Mouse (Mus musculus): ENCODE results near the gene Pdk1. TPM values are rescaled to one million over a fixed set of nuclear protein-coding genes. Genes with fewer than 3 reads are reported as not detected.
"Not testable (repeated sequence)": the region's sequence is repeated elsewhere in the genome, so short reads cannot be mapped to it uniquely, and the experiment has no call there.

Pdk1 gene
- polyA plus RNA-seq, 1 experiment from 2014 or later = 54.7 TPM

- H3K27ac ChIP-seq (replicated peaks; ENCODE audit: low read depth, low read length) = no peak overlapping the region
- no peaks in the 10 kb centered on the region for H3K4me1 ChIP-seq (ENCODE audit: control insufficient read depth, insufficient read depth, low read length)
- ATAC-seq (ENCODE audit: low read depth) = no peak
- no peaks in the 10 kb centered on the region for H3K9me3 ChIP-seq (ENCODE audit: control insufficient read depth, low read length)
- peaks cover 7% of the 10 kb centered on the region; the same call in 1 of the 2 replicates for H3K36me3 ChIP-seq (ENCODE audit: control insufficient read depth, insufficient read depth, low read length)
- no peaks in the 10 kb centered on the region for H3K27me3 ChIP-seq (replicated peaks; ENCODE audit: control insufficient read depth, insufficient read depth, low read length)
- no peak overlapping the region for H3K4me3 ChIP-seq (ENCODE audit: low read depth, low read length)
- no peak overlapping the region for H3K9ac ChIP-seq (ENCODE audit: low read depth, low read length)
- H3K4me2 ChIP-seq (ENCODE audit: low read depth, low read length) = no peak overlapping the region
- DNase-seq (ENCODE audit: low spot score) = peak; percentile 79
- 35% methylated on average over 6 of the region's 6 CpGs for WGBS
Measured at GRCm38 (mm10) chr2:71837791-71838190, 35.2 kb upstream of the Pdk1 start.

DNA sequence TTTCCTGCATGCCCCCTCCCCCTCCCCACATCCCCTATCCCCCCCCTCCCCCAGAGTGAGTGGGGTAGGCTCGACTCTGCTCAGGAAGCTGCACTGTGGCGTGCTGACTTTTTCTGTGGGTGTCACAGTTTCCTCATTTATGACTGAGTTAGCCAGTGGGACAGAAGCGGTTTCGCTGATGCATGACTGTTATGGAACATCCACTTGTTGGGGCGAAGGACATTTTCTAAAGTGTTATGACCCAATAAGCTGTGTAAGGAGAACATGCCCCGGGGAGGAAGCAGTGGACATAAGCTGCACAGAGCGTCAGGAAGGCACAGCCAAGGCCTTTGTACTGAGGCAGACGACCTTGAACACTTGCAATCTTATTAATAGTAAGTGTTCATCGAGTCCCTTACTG, 29.7 kb upstream of the Pdk1 start:
- Histone ChIP-seq H3K36me3 (ENCODE audit: control insufficient read depth, insufficient read depth, low read length) (peaks cover 20% of the 10 kb centered on the region), H3K4me2 (ENCODE audit: low read depth, low read length) (no peak overlapping the region), H3K4me1 (ENCODE audit: control insufficient read depth, insufficient read depth, low read length) (no peaks in the 10 kb centered on the region), H3K27me3 (replicated peaks; ENCODE audit: control insufficient read depth, insufficient read depth, low read length) (no peaks in the 10 kb centered on the region), H3K9me3 (ENCODE audit: control insufficient read depth, low read length) (no peaks in the 10 kb centered on the region), H3K27ac (replicated peaks; ENCODE audit: low read depth, low read length) (no peak overlapping the region), H3K4me3 (ENCODE audit: low read depth, low read length) (no peak overlapping the region), H3K9ac (ENCODE audit: low read depth, low read length) (no peak overlapping the region)
- DNase-seq (ENCODE audit: low spot score) (no peak), ATAC-seq (ENCODE audit: low read depth) (no peak)
- WGBS = 80% methylated on average over 9 of the region's 9 CpGs

- ATAC-seq (ENCODE audit: low read depth) (no peak), DNase-seq (ENCODE audit: low spot score) (no peak)
- no peaks in the 10 kb centered on the region for H3K9me3 ChIP-seq (ENCODE audit: control insufficient read depth, low read length)
- H3K4me2 ChIP-seq (ENCODE audit: low read depth, low read length) = no peak overlapping the region
- H3K27me3 ChIP-seq (replicated peaks; ENCODE audit: control insufficient read depth, insufficient read depth, low read length) = no peaks in the 10 kb centered on the region
- no peak overlapping the region for H3K27ac ChIP-seq (replicated peaks; ENCODE audit: low read depth, low read length)
- no peaks in the 10 kb centered on the region for H3K4me1 ChIP-seq (ENCODE audit: control insufficient read depth, insufficient read depth, low read length)
- 87% methylated on average over 6 of the region's 6 CpGs for WGBS
- H3K36me3 ChIP-seq (ENCODE audit: control insufficient read depth, insufficient read depth, low read length) = peaks cover 22% of the 10 kb centered on the region
- H3K9ac ChIP-seq (ENCODE audit: low read depth, low read length) = no peak overlapping the region
- H3K4me3 ChIP-seq (ENCODE audit: low read depth, low read length) = no peak overlapping the region
Measured at GRCm38 (mm10) chr2:71844906-71845305, 28.1 kb upstream of the Pdk1 start.

DNA sequence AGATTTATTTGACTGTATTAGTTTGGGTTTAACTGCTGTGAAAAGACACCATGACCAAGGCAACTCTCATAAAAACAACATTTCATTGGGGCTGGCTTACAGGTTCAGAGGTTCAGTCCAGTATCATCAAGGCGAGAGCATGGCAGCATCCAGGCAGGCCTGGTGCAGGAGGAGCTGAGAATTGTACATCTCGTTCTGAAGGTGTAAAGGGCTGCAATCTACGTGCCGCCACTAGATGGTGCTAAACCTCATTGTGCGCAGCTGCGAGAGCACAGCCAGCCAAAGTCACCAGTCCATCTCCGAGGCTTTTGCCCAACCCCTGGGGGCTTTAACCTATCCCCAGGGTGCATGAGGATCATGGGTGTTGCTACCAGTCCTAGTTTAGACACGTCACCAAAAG, 20.9 kb upstream of the Pdk1 start:
- peak; percentile 30 for DNase-seq (ENCODE audit: low spot score)
- peak; percentile 74; the same call in 1 of the 2 replicates for ATAC-seq (ENCODE audit: low read depth)
- not testable (repeated sequence) for H3K36me3 ChIP-seq (ENCODE audit: control insufficient read depth, insufficient read depth, low read length); H3K9ac ChIP-seq (ENCODE audit: low read depth, low read length); H3K27me3 ChIP-seq (replicated peaks; ENCODE audit: control insufficient read depth, insufficient read depth, low read length); H3K4me3 ChIP-seq (ENCODE audit: low read depth, low read length); H3K4me2 ChIP-seq (ENCODE audit: low read depth, low read length); H3K9me3 ChIP-seq (ENCODE audit: control insufficient read depth, low read length); H3K27ac ChIP-seq (replicated peaks; ENCODE audit: low read depth, low read length); H3K4me1 ChIP-seq (ENCODE audit: control insufficient read depth, insufficient read depth, low read length)
- 4% methylated on average over 6 of the region's 8 CpGs for WGBS

- H3K36me3 ChIP-seq (ENCODE audit: control insufficient read depth, insufficient read depth, low read length) = no peaks in the 10 kb centered on the region
- DNase-seq (ENCODE audit: low spot score) = no peak
- H3K27me3 ChIP-seq (replicated peaks; ENCODE audit: control insufficient read depth, insufficient read depth, low read length) = no peaks in the 10 kb centered on the region
- no peak overlapping the region for H3K4me2 ChIP-seq (ENCODE audit: low read depth, low read length)
- H3K9me3 ChIP-seq (ENCODE audit: control insufficient read depth, low read length) = no peaks in the 10 kb centered on the region
- no peak overlapping the region for H3K4me3 ChIP-seq (ENCODE audit: low read depth, low read length)
- no peak overlapping the region for H3K27ac ChIP-seq (replicated peaks; ENCODE audit: low read depth, low read length)
- no peaks in the 10 kb centered on the region for H3K4me1 ChIP-seq (ENCODE audit: control insufficient read depth, insufficient read depth, low read length)
- WGBS = 75% methylated on average over 5 of the region's 5 CpGs
- no peak overlapping the region for H3K9ac ChIP-seq (ENCODE audit: low read depth, low read length)
- ATAC-seq (ENCODE audit: low read depth) = no peak
Measured at GRCm38 (mm10) chr2:71855076-71855475, 17.9 kb upstream of the Pdk1 start.

- ATAC-seq (ENCODE audit: low read depth) (no peak), DNase-seq (ENCODE audit: low spot score) (no peak)
- no peaks in the 10 kb centered on the region for H3K9me3 ChIP-seq (ENCODE audit: control insufficient read depth, low read length)
- H3K4me2 ChIP-seq (ENCODE audit: low read depth, low read length) = no peak overlapping the region
- no peak overlapping the region for H3K27ac ChIP-seq (replicated peaks; ENCODE audit: low read depth, low read length)
- H3K4me1 ChIP-seq (ENCODE audit: control insufficient read depth, insufficient read depth, low read length) = no peaks in the 10 kb centered on the region
- H3K4me3 ChIP-seq (ENCODE audit: low read depth, low read length) = no peak overlapping the region
- no peak overlapping the region for H3K9ac ChIP-seq (ENCODE audit: low read depth, low read length)
- no peaks in the 10 kb centered on the region for H3K36me3 ChIP-seq (ENCODE audit: control insufficient read depth, insufficient read depth, low read length)
- no peaks in the 10 kb centered on the region for H3K27me3 ChIP-seq (replicated peaks; ENCODE audit: control insufficient read depth, insufficient read depth, low read length)
- 82% methylated on average over 5 of the region's 5 CpGs for whole genome bisulfite sequencing
Measured at GRCm38 (mm10) chr2:71863531-71864173, 9.4 kb upstream of the Pdk1 start.

DNA sequence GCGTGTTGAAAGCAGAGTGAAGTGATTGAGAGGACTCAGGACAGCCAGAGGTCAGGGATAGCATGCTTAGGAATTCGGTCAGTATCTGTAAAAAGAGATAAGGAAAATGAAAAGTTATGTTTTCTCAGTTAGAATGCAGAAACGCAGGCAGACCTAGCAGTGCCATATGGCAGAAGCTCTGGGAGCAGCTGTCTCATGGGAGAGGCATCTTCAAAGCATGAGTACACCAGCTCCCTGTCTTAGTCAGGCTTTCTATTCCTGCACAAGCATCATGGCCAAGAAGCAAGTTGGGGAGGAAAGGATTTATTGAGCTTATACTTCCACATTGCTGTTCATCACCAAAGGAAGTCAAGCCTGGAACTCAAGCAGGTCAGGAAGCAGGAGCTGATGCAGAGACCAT, 8.0 kb upstream of the Pdk1 start:
- ATAC-seq (ENCODE audit: low read depth) (no peak), DNase-seq (ENCODE audit: low spot score) (no peak)
- WGBS = 68% methylated on average over 3 of the region's 3 CpGs
- Histone ChIP-seq H3K27ac (replicated peaks; ENCODE audit: low read depth, low read length) (no peak overlapping the region), H3K4me1 (ENCODE audit: control insufficient read depth, insufficient read depth, low read length) (no peaks in the 10 kb centered on the region), H3K9ac (ENCODE audit: low read depth, low read length) (no peak overlapping the region), H3K4me3 (ENCODE audit: low read depth, low read length) (no peak overlapping the region), H3K36me3 (ENCODE audit: control insufficient read depth, insufficient read depth, low read length) (no peaks in the 10 kb centered on the region), H3K27me3 (replicated peaks; ENCODE audit: control insufficient read depth, insufficient read depth, low read length) (no peaks in the 10 kb centered on the region), H3K9me3 (ENCODE audit: control insufficient read depth, low read length) (no peaks in the 10 kb centered on the region), H3K4me2 (ENCODE audit: low read depth, low read length) (no peak overlapping the region)

DNA sequence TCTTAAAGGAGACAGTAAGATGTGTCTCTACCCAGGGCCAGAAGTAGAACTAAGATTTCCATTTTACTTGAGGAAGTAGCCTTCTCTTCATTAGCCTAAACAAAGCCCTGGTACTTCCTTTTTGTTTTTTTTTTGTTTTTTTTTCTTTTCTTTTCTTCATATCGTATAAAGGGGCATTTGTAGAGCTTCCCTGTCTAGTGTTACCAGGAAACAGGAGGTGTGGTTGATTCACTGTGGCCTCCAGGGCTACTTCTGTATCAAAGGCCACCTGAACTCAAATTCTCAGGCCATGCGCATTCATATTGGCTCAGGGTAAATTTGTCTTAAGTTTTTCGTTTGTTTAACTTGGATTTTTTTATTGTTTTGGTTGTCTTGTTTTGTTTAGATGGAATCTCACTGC, 7.1 kb upstream of the Pdk1 start:
- Histone ChIP-seq H3K4me3 (ENCODE audit: low read depth, low read length) (no peak overlapping the region), H3K9ac (ENCODE audit: low read depth, low read length) (no peak overlapping the region), H3K9me3 (ENCODE audit: control insufficient read depth, low read length) (no peaks in the 10 kb centered on the region), H3K27me3 (replicated peaks; ENCODE audit: control insufficient read depth, insufficient read depth, low read length) (no peaks in the 10 kb centered on the region), H3K4me1 (ENCODE audit: control insufficient read depth, insufficient read depth, low read length) (no peaks in the 10 kb centered on the region), H3K27ac (replicated peaks; ENCODE audit: low read depth, low read length) (no peak overlapping the region), H3K36me3 (ENCODE audit: control insufficient read depth, insufficient read depth, low read length) (no peaks in the 10 kb centered on the region), H3K4me2 (ENCODE audit: low read depth, low read length) (no peak overlapping the region)
- no peak for ATAC-seq (ENCODE audit: low read depth)
- 56% methylated on average over 3 of the region's 3 CpGs for WGBS
- no peak for DNase-seq (ENCODE audit: low spot score)

DNA sequence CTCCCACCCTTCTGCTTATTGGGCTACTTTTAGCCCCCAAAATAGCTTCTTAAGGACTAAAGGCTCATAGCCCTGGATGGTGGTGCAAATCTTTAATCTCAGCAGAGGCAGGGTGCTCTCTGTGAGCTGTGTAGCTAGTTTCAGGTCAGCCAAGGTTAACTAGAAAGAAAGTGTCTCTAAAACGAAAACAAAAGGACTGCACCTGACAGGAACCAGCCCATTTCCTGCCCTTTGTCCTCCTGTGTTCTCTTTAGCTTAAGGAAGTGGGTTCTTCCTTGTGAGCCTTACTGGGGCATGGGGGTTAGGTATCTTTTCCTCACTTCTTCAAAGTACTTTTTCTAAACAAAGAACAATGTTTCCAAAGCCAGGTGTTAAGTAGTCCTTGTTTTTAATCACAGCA, 6.5 kb upstream of the Pdk1 start:
- ATAC-seq (ENCODE audit: low read depth) = no peak
- no peak overlapping the region for H3K9ac ChIP-seq (ENCODE audit: low read depth, low read length)
- H3K4me1 ChIP-seq (ENCODE audit: control insufficient read depth, insufficient read depth, low read length) = no peaks in the 10 kb centered on the region
- no peak overlapping the region for H3K4me2 ChIP-seq (ENCODE audit: low read depth, low read length)
- no peak overlapping the region for H3K4me3 ChIP-seq (ENCODE audit: low read depth, low read length)
- H3K27ac ChIP-seq (replicated peaks; ENCODE audit: low read depth, low read length) = no peak overlapping the region
- H3K27me3 ChIP-seq (replicated peaks; ENCODE audit: control insufficient read depth, insufficient read depth, low read length) = no peaks in the 10 kb centered on the region
- no peak for DNase-seq (ENCODE audit: low spot score)
- WGBS = 53% methylated on average over 1 of the region's 1 CpGs
- H3K36me3 ChIP-seq (ENCODE audit: control insufficient read depth, insufficient read depth, low read length) = no peaks in the 10 kb centered on the region
- H3K9me3 ChIP-seq (ENCODE audit: control insufficient read depth, low read length) = no peaks in the 10 kb centered on the region
